ENCODE assay signal across 9 mouse cellular contexts in genomic region chr2:4300816-4301215, GRCm38 (mm10).
DNase-seq lines count a peak whose midpoint lies in the region; ATAC-seq and TF ChIP-seq lines count a peak whose summit lies in the region.
"Had no signal": no experiment of that assay in that cellular context is flagged by ENCODE, and none has a peak within 500 bp of the region (broad histone marks: within the 10 kb centered on the region; RNA-seq: fewer than 3 reads in every experiment).

No protein-coding gene starts in this region.

- peak overlapping the region; percentile 59 for H3K4me2 ChIP-seq in limb, embryonic 15.5 days
- peak overlapping the region; percentile 55 for H3K4me2 ChIP-seq in stomach, postnatal 0 days (replicated peaks; ENCODE audit: low read depth)

- peak; percentile 20 for DNase-seq in adrenal gland, postnatal 10 days
- DNase-seq in adrenal gland, postnatal 14 days, result no peak
- no peak for DNase-seq in spleen, adult 2 months (ENCODE audit: low read depth in 1 of 2, low spot score in 2 of 2)
- DNase-seq in spleen, postnatal 14 days (ENCODE audit: low spot score in 2 of 2), result no peak
- DNase-seq in stomach, postnatal 0 days (ENCODE audit: low spot score), result no peak
- no peak for DNase-seq in right cerebral cortex, postnatal 4 days
- no peak for DNase-seq in ovary, postnatal 36 days (ENCODE audit: low spot score)
- DNase-seq: cerebellum, adult 8-10 months had no signal

- H3K36me3 ChIP-seq in spleen, adult 2 months (ENCODE audit: control insufficient read depth, insufficient read depth, low read length), result no peaks in the 10 kb centered on the region
- H3K36me3 ChIP-seq in limb, embryonic 15.5 days, result no peaks in the 10 kb centered on the region
- H3K36me3 ChIP-seq in stomach, postnatal 0 days (ENCODE audit: control insufficient read depth, insufficient read depth, low read length), result no peaks in the 10 kb centered on the region

- H3K27ac ChIP-seq in spleen, adult 2 months (ENCODE audit: insufficient read depth, low read length), result no peak overlapping the region
- H3K27ac ChIP-seq in limb, embryonic 15.5 days, result peak overlapping the region; percentile 92
- H3K27ac ChIP-seq in stomach, postnatal 0 days (replicated peaks), result peak overlapping the region; percentile 56; the same call in 1 of the 2 replicates

- no peak for TF ChIP-seq EP300 in stomach, postnatal 0 days (optimal IDR thresholded peaks at IDR 0.05)

- ATAC-seq in limb, embryonic 15.5 days (ENCODE audit: insufficient number of reproducible peaks, low FRiP score, low TSS enrichment, low read depth), result no peak
- ATAC-seq in stomach, postnatal 0 days (ENCODE audit: low FRiP score, low TSS enrichment), result no peak

- no peak for TF ChIP-seq POLR2A in spleen, adult 2 months (IDR thresholded peaks at IDR 0.05; ENCODE audit: low read depth, low read length)

- no peaks in the 10 kb centered on the region for H3K27me3 ChIP-seq in spleen, adult 2 months (ENCODE audit: control insufficient read depth, insufficient read depth, low read length)
- H3K27me3 ChIP-seq in limb, embryonic 15.5 days, result no peaks in the 10 kb centered on the region
- no peaks in the 10 kb centered on the region for H3K27me3 ChIP-seq in stomach, postnatal 0 days (ENCODE audit: control insufficient read depth, insufficient read depth, low read length)

- 2% methylated on average over 8 of the region's 8 CpGs for WGBS in spleen, adult 2 months
- WGBS in limb, embryonic 15.5 days, result 7% methylated on average over 8 of the region's 8 CpGs
- WGBS in stomach, postnatal 0 days, result 7% methylated on average over 8 of the region's 8 CpGs

- H3K9ac ChIP-seq in limb, embryonic 15.5 days, result peak overlapping the region; percentile 33; the same call in 1 of the 2 replicates
- H3K9ac ChIP-seq in stomach, postnatal 0 days (ENCODE audit: low read length), result peak overlapping the region; percentile 53

- H3K4me3 ChIP-seq in spleen, adult 2 months (ENCODE audit: extremely low read depth, insufficient read depth, insufficient read length), result peak overlapping the region; percentile 9; the same call in 1 of the 2 replicates
- peak overlapping the region; percentile 46 for H3K4me3 ChIP-seq in limb, embryonic 15.5 days
- peak overlapping the region; percentile 30 for H3K4me3 ChIP-seq in stomach, postnatal 0 days (ENCODE audit: low read depth, low read length)

- H3K4me1 ChIP-seq in spleen, adult 2 months (ENCODE audit: control insufficient read depth, insufficient read depth, insufficient read length), result peaks cover 3% of the 10 kb centered on the region; the same call in 1 of the 2 replicates
- H3K4me1 ChIP-seq in limb, embryonic 15.5 days, result peaks cover 29% of the 10 kb centered on the region
- H3K4me1 ChIP-seq in stomach, postnatal 0 days (replicated peaks; ENCODE audit: control insufficient read depth, insufficient read depth), result no peaks in the 10 kb centered on the region

- H3K9me3 ChIP-seq in limb, embryonic 15.5 days, result no peaks in the 10 kb centered on the region
- H3K9me3 ChIP-seq in stomach, postnatal 0 days (ENCODE audit: control insufficient read depth, low read length), result no peaks in the 10 kb centered on the region

- no peak for TF ChIP-seq CTCF in spleen, adult 2 months (IDR thresholded peaks at IDR 0.05; ENCODE audit: extremely low read depth, insufficient read depth, insufficient read length, insufficient replicate concordance)
- no peak; the same call in 1 of the 2 replicates for TF ChIP-seq CTCF in stomach, postnatal 0 days (IDR thresholded peaks at IDR 0.05; ENCODE audit: low read depth)
